19 mouse cellular contexts compared by ENCODE assay signal in genomic region chr2:76239175-76239574, GRCm38 (mm10).
"Had no signal": no experiment of that assay in that cellular context is flagged by ENCODE, and none has a peak within 500 bp of the region (broad histone marks: within the 10 kb centered on the region; RNA-seq: fewer than 3 reads in every experiment).

No protein-coding gene starts in this region.

- H3K4me3 ChIP-seq: limb, embryonic 10.5 days; limb, embryonic 13.5 days; liver, embryonic 12.5 days; liver, embryonic 15.5 days; midbrain, embryonic 12.5 days; midbrain, embryonic 15.5 days; neural tube, embryonic 12.5 days; neural tube, embryonic 15.5 days had no signal

- ATAC-seq: liver, embryonic 12.5 days; midbrain, embryonic 15.5 days had no signal

- H3K36me3 ChIP-seq: limb, embryonic 10.5 days; limb, embryonic 13.5 days; liver, embryonic 12.5 days; liver, embryonic 15.5 days; midbrain, embryonic 12.5 days; midbrain, embryonic 15.5 days; neural tube, embryonic 12.5 days; neural tube, embryonic 15.5 days had no signal

- DNase-seq: kidney, adult 9 months; kidney, postnatal 14 days; kidney, postnatal 4 days; liver; lung, adult 18-20 months; right cerebral cortex, adult 18-20 months; right cerebral cortex, postnatal 14 days; right cerebral cortex, postnatal 4 days; thymus, adult 2 months had no signal

- H3K4me2 ChIP-seq: limb, embryonic 13.5 days; liver, embryonic 12.5 days; liver, embryonic 15.5 days; midbrain, embryonic 12.5 days; midbrain, embryonic 15.5 days; neural tube, embryonic 12.5 days; neural tube, embryonic 15.5 days had no signal

- H3K9me3 ChIP-seq: limb, embryonic 10.5 days; limb, embryonic 13.5 days; liver, embryonic 12.5 days; liver, embryonic 15.5 days; midbrain, embryonic 12.5 days; midbrain, embryonic 15.5 days; neural tube, embryonic 12.5 days; neural tube, embryonic 15.5 days had no signal

- H3K27ac ChIP-seq: limb, embryonic 10.5 days; limb, embryonic 13.5 days; liver, embryonic 12.5 days; liver, embryonic 15.5 days; macrophage; midbrain, embryonic 12.5 days; midbrain, embryonic 15.5 days; neural tube, embryonic 12.5 days; neural tube, embryonic 15.5 days; stomach, postnatal 0 days had no signal

- H3K27me3 ChIP-seq: limb, embryonic 13.5 days; liver, embryonic 12.5 days; liver, embryonic 15.5 days; midbrain, embryonic 12.5 days; midbrain, embryonic 15.5 days; neural tube, embryonic 12.5 days; neural tube, embryonic 15.5 days had no signal

- H3K9ac ChIP-seq: limb, embryonic 13.5 days; liver, embryonic 12.5 days; liver, embryonic 15.5 days; midbrain, embryonic 12.5 days; midbrain, embryonic 15.5 days; neural tube, embryonic 12.5 days; neural tube, embryonic 15.5 days had no signal

- H3K4me1 ChIP-seq: limb, embryonic 10.5 days; limb, embryonic 13.5 days; liver, embryonic 12.5 days; liver, embryonic 15.5 days; midbrain, embryonic 12.5 days; midbrain, embryonic 15.5 days; neural tube, embryonic 12.5 days; neural tube, embryonic 15.5 days had no signal
